Mouse (Mus musculus): ENCODE data around the gene Cxcr6. TPM values are rescaled to one million over a fixed set of nuclear protein-coding genes. Genes with fewer than 3 reads are reported as not detected.
"Not testable (repeated sequence)": the region's sequence is repeated elsewhere in the genome, so short reads cannot be mapped to it uniquely, and the experiment has no call there.

Gene Cxcr6
- 0.28 TPM in 1 of 2 replicates, not detected in the other for polyA plus RNA-seq (2016; fragmentation: Nextera tagmentation; extraction: Ambion mirVana)

GRCm38 (mm10) chr9:123806267-123806666 is at the start of gene Cxcr6:
Gene Cxcr6, plus strand, starts transcription at chr9:123806475.
- no peak within 1 kb of the TSS for H3K4me2 ChIP-seq
- no peaks in the 10 kb centered on the region for H3K4me1 ChIP-seq (replicated peaks)
- H3K36me3 ChIP-seq: peaks cover 24% of the 10 kb centered on the region
- no peak within 1 kb of the TSS for H3K9ac ChIP-seq (replicated peaks)
- H3K27ac ChIP-seq: no peak within 1 kb of the TSS
- H3K9me3 ChIP-seq: no peaks in the 10 kb centered on the region
- 86% methylated on average over 5 of the region's 5 CpGs for WGBS
- no peak for ATAC-seq (ENCODE audit: insufficient number of reproducible peaks, insufficient read depth, low FRiP score, low TSS enrichment, low read depth)
- no peak within 1 kb of the TSS for H3K4me3 ChIP-seq (replicated peaks)
- no peaks in the 10 kb centered on the region for H3K27me3 ChIP-seq

DNA sequence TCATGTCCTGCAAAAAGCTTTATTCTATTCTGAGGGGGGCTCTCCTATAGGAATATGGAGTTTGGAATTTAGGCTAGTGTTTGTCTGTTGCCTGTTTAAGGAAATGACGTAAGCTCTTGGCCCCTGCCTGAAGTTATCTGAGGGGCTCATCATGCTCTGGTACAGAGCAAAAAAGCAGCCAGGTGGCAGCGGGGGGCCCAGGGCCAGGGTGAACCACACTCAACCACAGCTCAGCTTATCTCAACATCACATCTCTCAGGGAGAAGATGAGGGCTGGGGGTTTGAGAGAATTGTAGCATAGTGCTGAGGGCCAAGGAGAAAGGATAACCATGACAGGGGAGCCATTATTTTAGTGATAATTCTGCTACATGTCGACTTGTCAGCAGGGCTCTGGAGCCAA is 49.5 kb upstream of the Cxcr6 start:
- no peak overlapping the region for H3K4me2 ChIP-seq
- no peak overlapping the region for H3K9ac ChIP-seq (replicated peaks)
- ATAC-seq (ENCODE audit: insufficient number of reproducible peaks, insufficient read depth, low FRiP score, low TSS enrichment, low read depth): no peak
- WGBS: 77% methylated on average over 3 of the region's 3 CpGs
- H3K27ac ChIP-seq: no peak overlapping the region
- H3K36me3 ChIP-seq: no peaks in the 10 kb centered on the region
- no peaks in the 10 kb centered on the region for H3K9me3 ChIP-seq
- H3K27me3 ChIP-seq: no peaks in the 10 kb centered on the region
- H3K4me3 ChIP-seq (replicated peaks): no peak overlapping the region
- H3K4me1 ChIP-seq (replicated peaks): no peaks in the 10 kb centered on the region

DNA sequence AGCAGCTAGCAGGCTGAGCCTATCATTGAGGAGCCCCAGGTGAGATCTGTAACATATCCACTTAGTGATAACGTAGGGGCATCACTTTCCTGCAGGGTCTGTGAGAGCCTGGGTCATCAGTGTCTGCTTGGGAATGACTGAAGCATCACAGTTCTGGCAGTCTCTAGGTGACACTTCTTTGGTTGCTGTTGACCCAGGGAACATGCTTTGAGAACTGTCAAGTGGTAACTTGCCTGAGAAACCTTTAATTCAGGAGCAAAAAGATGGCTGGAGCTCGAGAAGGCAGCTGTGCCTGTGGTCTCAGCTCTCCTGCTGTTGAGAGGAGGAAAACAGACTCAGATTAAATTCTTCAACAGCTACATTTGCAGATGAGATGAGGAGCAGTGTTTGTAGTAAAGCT is 48.9 kb upstream of the Cxcr6 start:
- Histone ChIP-seq H3K4me3 (replicated peaks) (no peak overlapping the region), H3K27me3 (no peaks in the 10 kb centered on the region), H3K9ac (replicated peaks) (no peak overlapping the region), H3K4me1 (replicated peaks) (no peaks in the 10 kb centered on the region), H3K27ac (no peak overlapping the region), H3K9me3 (no peaks in the 10 kb centered on the region), H3K36me3 (no peaks in the 10 kb centered on the region), H3K4me2 (no peak overlapping the region)
- no peak for ATAC-seq (ENCODE audit: insufficient number of reproducible peaks, insufficient read depth, low FRiP score, low TSS enrichment, low read depth)
- 57% methylated on average over 2 of the region's 2 CpGs for WGBS

GRCm38 (mm10) chr9:123758156-123758555 is 48.1 kb upstream of the Cxcr6 start:
- Histone ChIP-seq H3K27ac (no peak overlapping the region), H3K4me2 (no peak overlapping the region), H3K9ac (replicated peaks) (no peak overlapping the region), H3K9me3 (no peaks in the 10 kb centered on the region), H3K36me3 (no peaks in the 10 kb centered on the region), H3K4me1 (replicated peaks) (no peaks in the 10 kb centered on the region), H3K27me3 (no peaks in the 10 kb centered on the region), H3K4me3 (replicated peaks) (no peak overlapping the region)
- WGBS: 82% methylated on average over 1 of the region's 1 CpGs
- ATAC-seq (ENCODE audit: insufficient number of reproducible peaks, insufficient read depth, low FRiP score, low TSS enrichment, low read depth): no peak

GRCm38 (mm10) chr9:123758645-123759044 is 47.6 kb upstream of the Cxcr6 start:
- no peak for ATAC-seq (ENCODE audit: insufficient number of reproducible peaks, insufficient read depth, low FRiP score, low TSS enrichment, low read depth)
- H3K9me3 ChIP-seq: no peaks in the 10 kb centered on the region
- no peaks in the 10 kb centered on the region for H3K36me3 ChIP-seq
- H3K4me1 ChIP-seq (replicated peaks): no peaks in the 10 kb centered on the region
- no peak overlapping the region for H3K27ac ChIP-seq
- WGBS: 71% methylated on average over 4 of the region's 4 CpGs
- no peak overlapping the region for H3K9ac ChIP-seq (replicated peaks)
- H3K4me2 ChIP-seq: no peak overlapping the region
- H3K27me3 ChIP-seq: no peaks in the 10 kb centered on the region
- no peak overlapping the region for H3K4me3 ChIP-seq (replicated peaks)

DNA sequence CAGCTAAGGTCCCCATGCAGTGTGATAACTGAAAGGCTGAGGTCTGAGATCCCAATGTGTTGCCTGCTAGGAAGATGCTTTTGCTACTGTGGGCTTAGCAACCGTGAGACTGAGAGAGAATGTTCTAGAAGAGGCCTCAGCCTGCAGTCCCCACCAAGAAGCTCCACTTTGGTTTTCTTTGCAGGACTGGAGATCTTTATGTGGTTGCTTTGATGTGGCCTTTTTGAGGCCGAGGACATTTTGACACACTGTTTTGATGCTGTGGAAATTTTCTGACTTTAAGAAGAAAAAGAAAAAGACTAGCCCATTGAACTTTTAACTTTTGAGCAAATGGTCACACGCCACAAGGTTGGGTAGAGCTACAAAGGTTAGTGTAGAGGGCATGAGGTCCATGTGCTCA is 45.5 kb upstream of the Cxcr6 start:
- H3K4me3 ChIP-seq (replicated peaks): no peak overlapping the region
- WGBS: 88% methylated on average over 3 of the region's 3 CpGs
- no peak overlapping the region for H3K9ac ChIP-seq (replicated peaks)
- H3K27me3 ChIP-seq: no peaks in the 10 kb centered on the region
- H3K27ac ChIP-seq: no peak overlapping the region
- H3K36me3 ChIP-seq: no peaks in the 10 kb centered on the region
- H3K4me1 ChIP-seq (replicated peaks): no peaks in the 10 kb centered on the region
- no peaks in the 10 kb centered on the region for H3K9me3 ChIP-seq
- ATAC-seq (ENCODE audit: insufficient number of reproducible peaks, insufficient read depth, low FRiP score, low TSS enrichment, low read depth): no peak
- H3K4me2 ChIP-seq: no peak overlapping the region

GRCm38 (mm10) chr9:123762886-123763285 is 43.4 kb upstream of the Cxcr6 start:
- Histone ChIP-seq H3K4me2 (no peak overlapping the region), H3K27ac (no peak overlapping the region), H3K9me3 (no peaks in the 10 kb centered on the region), H3K4me1 (replicated peaks) (no peaks in the 10 kb centered on the region), H3K9ac (replicated peaks) (no peak overlapping the region), H3K36me3 (no peaks in the 10 kb centered on the region), H3K27me3 (no peaks in the 10 kb centered on the region), H3K4me3 (replicated peaks) (no peak overlapping the region)
- ATAC-seq (ENCODE audit: insufficient number of reproducible peaks, insufficient read depth, low FRiP score, low TSS enrichment, low read depth): no peak
- 87% methylated on average over 4 of the region's 4 CpGs for WGBS

DNA sequence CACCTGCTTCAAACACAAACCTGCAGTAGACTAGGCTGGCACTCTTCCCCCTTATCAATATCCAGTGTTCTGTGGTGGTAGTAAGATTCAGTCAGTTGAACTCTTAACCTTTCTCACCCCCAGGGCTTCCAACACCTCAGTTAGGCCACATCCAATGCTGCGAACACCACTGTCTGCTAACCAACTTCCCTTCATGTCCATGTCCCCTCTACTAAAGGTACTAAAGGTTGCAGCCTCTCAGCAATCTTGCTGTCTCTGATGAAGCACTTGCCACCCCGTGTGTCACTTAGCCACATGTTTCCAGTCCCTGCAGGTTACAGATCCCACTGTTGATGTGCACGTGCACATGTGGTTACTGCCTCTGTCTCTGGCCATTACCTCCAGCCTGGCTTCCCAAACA is 42.5 kb upstream of the Cxcr6 start:
- no peak for ATAC-seq (ENCODE audit: insufficient number of reproducible peaks, insufficient read depth, low FRiP score, low TSS enrichment, low read depth)
- H3K9me3 ChIP-seq: no peaks in the 10 kb centered on the region
- WGBS: 66% methylated on average over 3 of the region's 3 CpGs
- H3K27me3 ChIP-seq: no peaks in the 10 kb centered on the region
- no peak overlapping the region for H3K27ac ChIP-seq
- H3K4me2 ChIP-seq: no peak overlapping the region
- H3K36me3 ChIP-seq: no peaks in the 10 kb centered on the region
- H3K4me3 ChIP-seq (replicated peaks): no peak overlapping the region
- H3K4me1 ChIP-seq (replicated peaks): no peaks in the 10 kb centered on the region
- H3K9ac ChIP-seq (replicated peaks): no peak overlapping the region

GRCm38 (mm10) chr9:123766996-123767395 is 39.3 kb upstream of the Cxcr6 start:
- no peak overlapping the region for H3K27ac ChIP-seq
- H3K36me3 ChIP-seq: no peaks in the 10 kb centered on the region
- no peak overlapping the region for H3K4me2 ChIP-seq
- H3K27me3 ChIP-seq: 0 out of 2 replicates have a peak, but pooled peaks cover 7% of the 10 kb centered on the region
- H3K4me3 ChIP-seq (replicated peaks): no peak overlapping the region
- ATAC-seq (ENCODE audit: insufficient number of reproducible peaks, insufficient read depth, low FRiP score, low TSS enrichment, low read depth): no peak
- no peaks in the 10 kb centered on the region for H3K9me3 ChIP-seq
- H3K9ac ChIP-seq (replicated peaks): no peak overlapping the region
- 84% methylated on average over 3 of the region's 3 CpGs for WGBS
- H3K4me1 ChIP-seq (replicated peaks): no peaks in the 10 kb centered on the region

DNA sequence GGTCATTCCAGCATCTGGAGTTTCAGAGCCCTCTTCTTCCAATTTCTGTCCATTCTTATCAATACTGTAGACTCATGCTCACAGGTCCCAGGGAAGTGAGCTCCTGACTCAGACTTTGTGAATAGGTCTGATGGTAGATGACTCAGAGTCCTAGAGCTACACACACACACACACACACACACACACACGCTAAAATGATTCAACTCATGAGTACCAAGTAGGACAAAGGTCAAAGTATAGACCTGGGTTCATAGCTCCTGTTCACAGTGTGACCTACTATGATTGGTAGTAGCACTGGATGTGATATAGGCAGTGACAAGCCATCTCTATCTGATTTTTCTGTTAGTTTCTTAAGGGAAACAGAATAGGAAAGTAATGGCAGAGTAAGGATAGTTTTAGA is 37.8 kb upstream of the Cxcr6 start:
- Histone ChIP-seq H3K4me3 (replicated peaks) (no peak overlapping the region), H3K36me3 (no peaks in the 10 kb centered on the region), H3K9ac (replicated peaks) (no peak overlapping the region), H3K27me3 (0 out of 2 replicates have a peak, but pooled peaks cover 7% of the 10 kb centered on the region), H3K4me1 (replicated peaks) (no peaks in the 10 kb centered on the region), H3K27ac (no peak overlapping the region), H3K9me3 (no peaks in the 10 kb centered on the region), H3K4me2 (no peak overlapping the region)
- no peak for ATAC-seq (ENCODE audit: insufficient number of reproducible peaks, insufficient read depth, low FRiP score, low TSS enrichment, low read depth)
- WGBS: 79% methylated on average over 1 of the region's 1 CpGs

GRCm38 (mm10) chr9:123769532-123769931 is 36.7 kb upstream of the Cxcr6 start:
- H3K36me3 ChIP-seq: no peaks in the 10 kb centered on the region
- 60% methylated on average over 6 of the region's 6 CpGs for WGBS
- no peaks in the 10 kb centered on the region for H3K4me1 ChIP-seq (replicated peaks)
- H3K4me3 ChIP-seq (replicated peaks): no peak overlapping the region
- H3K27ac ChIP-seq: no peak overlapping the region
- H3K4me2 ChIP-seq: no peak overlapping the region
- 0 out of 2 replicates have a peak, but pooled peaks cover 7% of the 10 kb centered on the region for H3K27me3 ChIP-seq
- ATAC-seq (ENCODE audit: insufficient number of reproducible peaks, insufficient read depth, low FRiP score, low TSS enrichment, low read depth): no peak
- H3K9me3 ChIP-seq: no peaks in the 10 kb centered on the region
- H3K9ac ChIP-seq (replicated peaks): no peak overlapping the region

DNA sequence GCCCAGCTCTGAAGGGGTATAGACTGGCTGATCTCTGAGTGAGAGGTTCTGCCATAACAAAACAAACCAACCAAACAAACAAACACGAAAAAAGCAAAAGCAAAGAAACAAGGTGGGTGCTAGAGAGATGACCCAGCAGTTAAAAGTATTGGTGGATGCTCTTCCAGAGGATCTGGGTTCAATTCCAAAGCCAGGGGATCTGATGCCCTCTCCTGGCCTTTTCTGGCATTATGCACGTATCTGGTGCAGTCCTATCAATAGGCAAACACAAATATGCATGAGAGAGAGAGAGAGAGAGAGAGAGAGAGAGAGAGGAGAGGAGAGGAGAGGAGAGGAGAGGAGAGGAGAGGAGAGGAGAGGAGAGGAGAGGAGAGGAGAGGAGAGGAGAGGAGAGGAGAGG is 33.0 kb upstream of the Cxcr6 start:
- H3K9me3 ChIP-seq; H3K4me1 ChIP-seq (replicated peaks); H3K27me3 ChIP-seq; H3K4me3 ChIP-seq (replicated peaks); H3K36me3 ChIP-seq; H3K9ac ChIP-seq (replicated peaks); ATAC-seq (ENCODE audit: insufficient number of reproducible peaks, insufficient read depth, low FRiP score, low TSS enrichment, low read depth); H3K4me2 ChIP-seq; H3K27ac ChIP-seq: not testable (repeated sequence)
- 45% methylated on average over 2 of the region's 2 CpGs for WGBS
